Mouse (Mus musculus) neural tube, embryonic 11.5 days (tissue): ENCODE data around the gene Abcc4. TPM values are rescaled to one million over a fixed set of nuclear protein-coding genes. Genes with fewer than 3 reads are reported as not detected.

ENCODE experiments used
- ATAC-seq: fragments of 200-750 bp; cut with Nextera tagmentation; 2 replicates; pipeline ENCODE4 v1.8.0; 2017; ENCODE audit warnings: moderate number of reproducible peaks, mild to moderate bottlenecking, moderate TSS enrichment, moderate library complexity; ENCODE audit not compliant: insufficient read depth, low FRiP score, low TSS enrichment
- DNase-seq: peaks from one replicate; pipeline ENCODE4 v3.0.0-alpha.2; 2015; ENCODE audit warnings: low spot score
- H3K27ac ChIP-seq: fragments of 300-500 bp; sonication (generic); 2 replicates; pipeline ENCODE4 v1.5.1; 2014; ENCODE audit warnings: low read depth, mild to moderate bottlenecking, low read length
- H3K27me3 ChIP-seq: fragments of 300-500 bp; sonication (generic); 2 replicates; pipeline ENCODE4 v1.6.1; 2014; ENCODE audit warnings: mild to moderate bottlenecking, low read length, mixed read lengths; ENCODE audit not compliant: control insufficient read depth, insufficient read depth
- H3K36me3 ChIP-seq: fragments of 300-500 bp; sonication (generic); 2 replicates; pipeline ENCODE4 v1.6.1; 2014; ENCODE audit warnings: mild to moderate bottlenecking, low read length, moderate library complexity, mixed read lengths; ENCODE audit not compliant: control insufficient read depth, insufficient read depth
- H3K4me1 ChIP-seq: fragments of 300-500 bp; sonication (generic); 2 replicates; pipeline ENCODE4 v1.6.1; 2014; ENCODE audit warnings: low read length, mixed read lengths; ENCODE audit not compliant: control insufficient read depth, insufficient read depth
- H3K4me2 ChIP-seq: fragments of 300-500 bp; sonication (generic); 2 replicates; pipeline ENCODE4 v1.6.1; 2014; ENCODE audit warnings: low read depth, mild to moderate bottlenecking, moderate library complexity
- H3K4me3 ChIP-seq: fragments of 300-500 bp; sonication (generic); 2 replicates; pipeline ENCODE4 v1.5.1; 2014; ENCODE audit warnings: low read depth, low read length
- H3K9ac ChIP-seq: fragments of 300-500 bp; sonication (generic); 2 replicates; pipeline ENCODE4 v1.6.1; 2014; ENCODE audit warnings: mild to moderate bottlenecking, low read length
- H3K9me3 ChIP-seq: fragments of 300-500 bp; sonication (generic); 2 replicates; pipeline ENCODE4 v1.6.1; 2016; ENCODE audit warnings: low read length; ENCODE audit not compliant: control insufficient read depth
- WGBS: fragments of 180-500 bp; shearing (Covaris S2); extraction: QIAGEN DNeasy Blood & Tissue Kit; methylation state at CpG from one replicate; pipeline ENCODE4 v1.1.7; 2014; 5-methylcytosine and 5-hydroxymethylcytosine counted together
- polyA plus RNA-seq: library from polyadenylated mRNA; unstranded; fragments of >200 nt; fragmentation: Nextera tagmentation; extraction: Ambion mirVana; gene quantifications from 2 replicates; pipeline ENCODE4 v1.2.1, GENCODE M21; 2014

Abcc4 gene
- polyA plus RNA-seq, 1 experiment from 2014 or later, result 3.3 TPM

GRCm38 (mm10) chr14:118604903-118605302, 101.1 kb downstream of the Abcc4 start:
- DNase-seq (no peak), ATAC-seq (no peak)
- 90% methylated on average over 2 of the region's 2 CpGs for WGBS
- Histone ChIP-seq H3K9ac (no peak overlapping the region), H3K4me2 (no peak overlapping the region), H3K27me3 (no peaks in the 10 kb centered on the region), H3K9me3 (no peaks in the 10 kb centered on the region), H3K27ac (no peak overlapping the region), H3K36me3 (no peaks in the 10 kb centered on the region), H3K4me3 (no peak overlapping the region), H3K4me1 (no peaks in the 10 kb centered on the region)

- WGBS, result 58% methylated on average over 8 of the region's 8 CpGs
- Histone ChIP-seq H3K4me1 (no peaks in the 10 kb centered on the region), H3K9me3 (no peaks in the 10 kb centered on the region), H3K27me3 (no peaks in the 10 kb centered on the region), H3K9ac (no peak overlapping the region), H3K4me2 (no peak overlapping the region), H3K27ac (no peak overlapping the region), H3K4me3 (no peak overlapping the region), H3K36me3 (no peaks in the 10 kb centered on the region)
- no peak for ATAC-seq
- no peak for DNase-seq
Observed at GRCm38 (mm10) chr14:118602031-118602430, 104.0 kb downstream of the Abcc4 start.

- Histone ChIP-seq H3K4me2 (no peak overlapping the region), H3K27me3 (no peaks in the 10 kb centered on the region), H3K9me3 (no peaks in the 10 kb centered on the region), H3K36me3 (no peaks in the 10 kb centered on the region), H3K4me1 (no peaks in the 10 kb centered on the region), H3K27ac (no peak overlapping the region), H3K4me3 (no peak overlapping the region), H3K9ac (no peak overlapping the region)
- 60% methylated on average over 6 of the region's 6 CpGs for WGBS
- DNase-seq (no peak), ATAC-seq (no peak)
Observed at GRCm38 (mm10) chr14:118600746-118601145, 105.3 kb downstream of the Abcc4 start.

- H3K27ac ChIP-seq, result no peak overlapping the region
- H3K9me3 ChIP-seq, result no peaks in the 10 kb centered on the region
- no peak overlapping the region for H3K4me3 ChIP-seq
- H3K27me3 ChIP-seq, result no peaks in the 10 kb centered on the region
- H3K36me3 ChIP-seq, result no peaks in the 10 kb centered on the region
- 89% methylated on average over 3 of the region's 3 CpGs for WGBS
- no peak overlapping the region for H3K9ac ChIP-seq
- H3K4me2 ChIP-seq, result no peak overlapping the region
- DNase-seq (no peak), ATAC-seq (no peak)
- no peaks in the 10 kb centered on the region for H3K4me1 ChIP-seq
Observed at GRCm38 (mm10) chr14:118598757-118599156, 107.3 kb downstream of the Abcc4 start.

GRCm38 (mm10) chr14:118594463-118594862, 111.6 kb downstream of the Abcc4 start:
- Histone ChIP-seq H3K4me1 (peaks cover 4% of the 10 kb centered on the region; the same call in 1 of the 2 replicates), H3K27ac (no peak overlapping the region), H3K4me3 (no peak overlapping the region), H3K4me2 (no peak overlapping the region), H3K9me3 (no peaks in the 10 kb centered on the region), H3K36me3 (no peaks in the 10 kb centered on the region), H3K9ac (no peak overlapping the region), H3K27me3 (no peaks in the 10 kb centered on the region)
- no peak for DNase-seq
- WGBS, result 89% methylated on average over 13 of the region's 13 CpGs
- ATAC-seq, result no peak

GRCm38 (mm10) chr14:118591477-118592403, 114.3 kb downstream of the Abcc4 start:
- Histone ChIP-seq H3K9ac (no peak overlapping the region), H3K4me1 (peaks cover 4% of the 10 kb centered on the region; the same call in 1 of the 2 replicates), H3K27me3 (no peaks in the 10 kb centered on the region), H3K9me3 (no peaks in the 10 kb centered on the region), H3K4me2 (no peak overlapping the region), H3K4me3 (no peak overlapping the region), H3K27ac (no peak overlapping the region), H3K36me3 (no peaks in the 10 kb centered on the region)
- peak; percentile 86 for DNase-seq
- peak; percentile 81 for ATAC-seq
- WGBS, result 52% methylated on average over 20 of the region's 20 CpGs

GRCm38 (mm10) chr14:118582333-118582941, 123.6 kb downstream of the Abcc4 start:
- Histone ChIP-seq H3K27ac (no peak overlapping the region), H3K9me3 (no peaks in the 10 kb centered on the region), H3K27me3 (no peaks in the 10 kb centered on the region), H3K4me3 (no peak overlapping the region), H3K4me2 (no peak overlapping the region), H3K36me3 (no peaks in the 10 kb centered on the region), H3K4me1 (no peaks in the 10 kb centered on the region), H3K9ac (no peak overlapping the region)
- no peak for DNase-seq
- WGBS, result 83% methylated on average over 8 of the region's 8 CpGs
- no peak for ATAC-seq

GRCm38 (mm10) chr14:118581673-118582072, 124.3 kb downstream of the Abcc4 start:
- no peak for ATAC-seq
- H3K27ac ChIP-seq, result no peak overlapping the region
- H3K36me3 ChIP-seq, result no peaks in the 10 kb centered on the region
- H3K4me3 ChIP-seq, result no peak overlapping the region
- 84% methylated on average over 8 of the region's 8 CpGs for WGBS
- DNase-seq, result no peak
- H3K9ac ChIP-seq, result no peak overlapping the region
- H3K4me2 ChIP-seq, result no peak overlapping the region
- H3K9me3 ChIP-seq, result no peaks in the 10 kb centered on the region
- no peaks in the 10 kb centered on the region for H3K4me1 ChIP-seq
- H3K27me3 ChIP-seq, result no peaks in the 10 kb centered on the region
